Mouse (Mus musculus): ENCODE results near the gene Rhox3g. TPM values are rescaled to one million over a fixed set of nuclear protein-coding genes. Genes with fewer than 3 reads are reported as not detected.
"Not testable (repeated sequence)": the region's sequence is repeated elsewhere in the genome, so short reads cannot be mapped to it uniquely, and the experiment has no call there.

The Rhox3g gene
- not detected for total RNA-seq (2021)
- long read RNA-seq, experiment 1, result 0 reads
- long read RNA-seq, experiment 2, result 0 reads

- DNase-seq (ENCODE audit: low spot score in 2 of 2), result not testable (repeated sequence)
These were observed at the start of gene Rhox3g for GRCm38 (mm10) chrX:37628512-37628911. Rhox3g (minus strand) TSS chrX:37628612.

GRCm38 (mm10) chrX:37673177-37673576 is 44.8 kb upstream of the Rhox3g start, which contains the start of gene Rhox2h:
Rhox2h (minus strand) TSS chrX:37673277.
- DNase-seq (ENCODE audit: low spot score in 2 of 2), result not testable (repeated sequence)

GRCm38 (mm10) chrX:37668664-37669063 is 40.3 kb upstream of the Rhox3g start, which contains the start of gene Rhox3h:
Rhox3h (minus strand) TSS chrX:37668764.
- DNase-seq (ENCODE audit: low spot score in 2 of 2), result not testable (repeated sequence)

GRCm38 (mm10) chrX:37651227-37651626 is 22.8 kb upstream of the Rhox3g start, which contains the start of gene Rhox4g:
Rhox4g (minus strand) TSS chrX:37651327.
- DNase-seq (ENCODE audit: low spot score in 2 of 2), result not testable (repeated sequence)

- DNase-seq (ENCODE audit: low spot score in 2 of 2), result not testable (repeated sequence)
These were observed 15.0 kb upstream of the Rhox3g start, which contains the start of gene Rhox2g for GRCm38 (mm10) chrX:37643370-37643769. Rhox2g (minus strand) TSS chrX:37643470.

GRCm38 (mm10) chrX:37607604-37608003 is 20.8 kb downstream of the Rhox3g start, which contains the start of gene Rhox4f:
Rhox4f (minus strand) TSS chrX:37607704.
- DNase-seq (ENCODE audit: low spot score in 2 of 2), result not testable (repeated sequence)

- not testable (repeated sequence) for DNase-seq (ENCODE audit: low spot score in 2 of 2)
These were observed 47.7 kb downstream of the Rhox3g start, which contains the start of gene Rhox3f for GRCm38 (mm10) chrX:37580692-37581091. Rhox3f (plus strand) TSS chrX:37580992.

Other genes with a start within 250 kb of the Rhox3g start
- gene Rhox3a2, start 248.6 kb downstream of the Rhox3g start, total RNA-seq (2021), result not detected
- gene Rhox4a2, start 237.8 kb downstream of the Rhox3g start, total RNA-seq (2021), result not detected
- gene Rhox2b, start 216.5 kb downstream of the Rhox3g start, total RNA-seq (2021), result not detected
- not detected for gene Rhox4b, start 196.1 kb downstream of the Rhox3g start, total RNA-seq (2021)
- gene Rhox2c, start 174.9 kb downstream of the Rhox3g start, total RNA-seq (2021), result not detected
- gene Rhox3c, start 170.0 kb downstream of the Rhox3g start, total RNA-seq (2021), result not detected
- gene Rhox4c, start 148.3 kb downstream of the Rhox3g start, total RNA-seq (2021), result not detected
- not detected for gene Rhox2d, start 135.2 kb downstream of the Rhox3g start, total RNA-seq (2021)
- gene Rhox4d, start 114.3 kb downstream of the Rhox3g start, total RNA-seq (2021), result not detected
- not detected for gene Rhox2e, start 98.2 kb downstream of the Rhox3g start, total RNA-seq (2021)
- gene Rhox3e, start 86.6 kb downstream of the Rhox3g start, total RNA-seq (2021), result not detected
- not detected for gene Rhox4e, start 71.2 kb downstream of the Rhox3g start, total RNA-seq (2021)
- not detected for gene Rhox2f, start 57.2 kb downstream of the Rhox3g start, total RNA-seq (2021)
- gene Rhox3f, start 47.6 kb downstream of the Rhox3g start, total RNA-seq (2021), result not detected
- gene Rhox4f, start 20.9 kb downstream of the Rhox3g start, total RNA-seq (2021), result not detected
- not detected for gene Rhox2g, start 14.9 kb upstream of the Rhox3g start, total RNA-seq (2021)
- not detected for gene Rhox4g, start 22.7 kb upstream of the Rhox3g start, total RNA-seq (2021)
- gene Rhox3h, start 40.2 kb upstream of the Rhox3g start, total RNA-seq (2021), result not detected
- not detected for gene Rhox2h, start 44.7 kb upstream of the Rhox3g start, total RNA-seq (2021)
- gene Rhox5, start 176.2 kb upstream of the Rhox3g start, total RNA-seq (2021), result not detected
- not detected for gene Rhox6, start 198.3 kb upstream of the Rhox3g start, total RNA-seq (2021)
- not detected for gene Rhox7a, start 203.1 kb upstream of the Rhox3g start, total RNA-seq (2021)